Mouse (Mus musculus): ENCODE measurements around the gene Slc9a1. TPM values are rescaled to one million over a fixed set of nuclear protein-coding genes. Genes with fewer than 3 reads are reported as not detected.

Slc9a1 gene
- polyA plus RNA-seq, 1 experiment from 2014 or later = 5.6 TPM

- no peaks in the 10 kb centered on the region for H3K9me3 ChIP-seq (replicated peaks)
- no peak for ATAC-seq
- no peak overlapping the region for H3K9ac ChIP-seq
- H3K27ac ChIP-seq = no peak overlapping the region
- H3K27me3 ChIP-seq = no peaks in the 10 kb centered on the region
- 87% methylated on average over 5 of the region's 5 CpGs for WGBS
- peaks cover 17% of the 10 kb centered on the region for H3K36me3 ChIP-seq (ENCODE audit: poor library complexity, severe bottlenecking)
- H3K4me3 ChIP-seq = no peak overlapping the region
- no peak overlapping the region for H3K4me2 ChIP-seq
- H3K4me1 ChIP-seq = no peaks in the 10 kb centered on the region
Measured at GRCm38 (mm10) chr4:133426141-133426540, 56.6 kb downstream of the Slc9a1 start.

GRCm38 (mm10) chr4:133431508-133431907, 62.0 kb downstream of the Slc9a1 start:
- WGBS = 51% methylated on average over 6 of the region's 6 CpGs
- no peak for ATAC-seq

DNA sequence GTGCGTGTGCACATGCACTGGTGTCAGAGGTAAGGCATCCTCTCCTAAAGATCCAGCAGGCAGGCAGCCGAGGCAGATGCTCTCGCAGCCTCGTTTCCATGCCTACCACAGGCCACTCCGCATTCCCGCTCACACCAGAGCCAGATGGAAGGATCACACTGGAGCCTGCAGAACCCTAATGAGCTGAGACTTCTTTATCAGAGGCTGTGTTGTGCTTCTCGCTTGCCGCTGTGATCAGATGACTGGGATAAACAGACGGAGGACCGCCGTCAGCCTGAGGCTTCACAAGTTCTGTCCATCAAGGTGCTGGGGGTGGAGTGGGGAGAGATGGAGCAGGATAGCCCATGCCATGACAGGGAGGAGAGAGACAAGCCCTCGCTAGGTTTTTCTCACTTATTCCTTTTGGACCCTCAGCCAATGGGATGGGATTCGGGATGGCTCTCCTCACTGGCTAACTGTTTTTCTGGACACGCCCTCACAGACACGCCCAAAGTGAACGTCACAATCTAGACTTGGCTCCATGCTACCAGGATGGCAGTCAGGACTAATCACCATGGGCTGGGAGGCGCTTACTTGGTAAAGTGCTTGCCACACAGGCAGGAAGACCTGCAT, 63.2 kb downstream of the Slc9a1 start:
- WGBS = 25% methylated on average over 17 of the region's 17 CpGs
- Histone ChIP-seq H3K36me3 (ENCODE audit: poor library complexity, severe bottlenecking) (no peaks in the 10 kb centered on the region), H3K9ac (no peak overlapping the region), H3K4me1 (peaks cover 14% of the 10 kb centered on the region), H3K4me3 (no peak overlapping the region), H3K27ac (peak overlapping the region; percentile 85), H3K27me3 (no peaks in the 10 kb centered on the region), H3K4me2 (peak overlapping the region; percentile 41), H3K9me3 (replicated peaks) (no peaks in the 10 kb centered on the region)
- ATAC-seq = peak; percentile 89

More at GRCm38 (mm10) chr4:133431508-133431907, 62.0 kb downstream of the Slc9a1 start:
- H3K9ac ChIP-seq = no peak overlapping the region
- no peak overlapping the region for H3K4me3 ChIP-seq
- no peaks in the 10 kb centered on the region for H3K9me3 ChIP-seq (replicated peaks)
- H3K4me1 ChIP-seq = peaks cover 14% of the 10 kb centered on the region
- no peak overlapping the region for H3K27ac ChIP-seq
- no peak overlapping the region for H3K4me2 ChIP-seq
- H3K36me3 ChIP-seq (ENCODE audit: poor library complexity, severe bottlenecking) = no peaks in the 10 kb centered on the region
- no peaks in the 10 kb centered on the region for H3K27me3 ChIP-seq

- Histone ChIP-seq H3K4me3 (no peak overlapping the region), H3K9ac (no peak overlapping the region), H3K4me1 (peaks cover 30% of the 10 kb centered on the region), H3K9me3 (replicated peaks) (no peaks in the 10 kb centered on the region), H3K27ac (no peak overlapping the region), H3K36me3 (ENCODE audit: poor library complexity, severe bottlenecking) (no peaks in the 10 kb centered on the region), H3K4me2 (no peak overlapping the region), H3K27me3 (no peaks in the 10 kb centered on the region)
- ATAC-seq = no peak
- 94% methylated on average over 11 of the region's 11 CpGs for WGBS
Measured at GRCm38 (mm10) chr4:133435921-133436320, 66.4 kb downstream of the Slc9a1 start.

DNA sequence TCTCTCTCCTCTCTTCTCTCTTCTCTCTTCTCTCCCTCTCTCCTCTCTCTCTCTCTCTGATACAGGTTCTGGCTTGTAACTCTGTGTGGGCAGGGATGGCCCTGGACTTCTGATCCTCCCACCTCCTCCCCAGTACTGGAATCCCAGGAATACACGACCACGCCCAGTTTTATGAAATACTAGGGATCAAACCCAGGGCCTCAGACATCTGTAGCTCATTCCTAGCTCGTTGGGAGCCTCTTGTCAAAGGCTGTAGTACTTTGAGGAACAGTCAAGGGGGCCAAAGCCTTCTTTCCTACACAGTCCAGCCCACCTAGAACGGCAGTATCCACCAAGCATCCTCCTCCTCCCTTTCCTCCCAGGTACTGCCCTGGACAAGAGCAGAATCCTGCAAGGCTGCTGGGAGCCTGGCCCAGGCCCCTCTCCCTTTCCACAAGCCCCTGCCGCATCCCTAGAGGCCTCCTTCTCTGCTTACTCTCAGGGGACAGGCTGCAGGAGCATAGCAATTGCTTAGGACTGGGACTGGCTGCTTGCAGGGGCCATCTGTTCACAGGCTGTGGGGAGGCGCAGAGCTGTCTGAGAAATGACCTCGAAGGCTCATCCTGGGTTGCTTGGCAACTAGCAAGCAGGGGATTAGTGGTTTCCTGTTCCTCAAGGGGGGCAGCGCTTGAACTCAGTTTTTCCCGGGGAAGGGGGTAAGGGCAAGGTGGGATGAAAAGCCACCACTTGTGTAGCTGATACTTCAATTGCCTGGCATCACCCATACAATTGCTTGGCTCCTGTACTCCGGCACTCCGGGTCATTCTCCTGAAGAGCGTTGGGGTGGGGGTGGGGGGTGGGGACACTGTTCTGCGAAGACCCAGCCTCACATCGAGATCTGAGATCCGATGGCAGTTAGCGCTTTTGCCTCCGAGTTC, 70.2 kb downstream of the Slc9a1 start:
- no peaks in the 10 kb centered on the region for H3K27me3 ChIP-seq
- peak overlapping the region; percentile 52 for H3K4me2 ChIP-seq
- H3K36me3 ChIP-seq (ENCODE audit: poor library complexity, severe bottlenecking) = no peaks in the 10 kb centered on the region
- ATAC-seq = peak; percentile 92
- H3K9ac ChIP-seq = peak overlapping the region; percentile 41
- H3K27ac ChIP-seq = peak overlapping the region; percentile 90
- H3K9me3 ChIP-seq (replicated peaks) = no peaks in the 10 kb centered on the region
- H3K4me3 ChIP-seq = no peak overlapping the region
- H3K4me1 ChIP-seq = peaks cover 27% of the 10 kb centered on the region
- 9% methylated on average over 17 of the region's 17 CpGs for WGBS

DNA sequence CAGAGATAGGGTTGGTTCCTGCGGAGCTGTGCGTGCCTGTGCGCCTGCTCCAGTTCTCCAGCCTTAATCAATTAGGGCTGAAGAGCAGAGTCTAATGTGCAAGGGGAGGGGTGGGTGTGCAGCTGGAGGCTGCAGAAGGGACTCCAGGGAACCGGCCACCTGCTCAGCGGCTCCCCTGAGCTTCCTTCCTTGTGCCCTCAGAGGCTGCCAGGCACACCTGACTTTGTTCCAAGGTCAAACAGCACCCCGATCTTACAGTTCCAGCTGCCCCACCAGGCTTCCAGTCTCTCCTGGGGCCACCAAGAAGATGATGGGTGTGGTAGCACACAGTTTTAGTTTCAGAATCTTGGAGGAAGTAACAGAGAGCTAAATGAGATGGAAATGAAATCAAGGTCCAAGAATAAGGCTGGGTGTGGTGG, 70.9 kb downstream of the Slc9a1 start:
- Histone ChIP-seq H3K27me3 (no peaks in the 10 kb centered on the region), H3K4me2 (peak overlapping the region; percentile 52), H3K9ac (0 out of 2 replicates have a peak overlapping the region, but pooled peaks have one; percentile 41), H3K27ac (peak overlapping the region; percentile 90), H3K4me3 (no peak overlapping the region), H3K9me3 (replicated peaks) (no peaks in the 10 kb centered on the region), H3K4me1 (peaks cover 27% of the 10 kb centered on the region), H3K36me3 (ENCODE audit: poor library complexity, severe bottlenecking) (no peaks in the 10 kb centered on the region)
- WGBS = 2% methylated on average over 6 of the region's 6 CpGs
- ATAC-seq = peak; percentile 79

- H3K36me3 ChIP-seq (ENCODE audit: poor library complexity, severe bottlenecking) = no peaks in the 10 kb centered on the region
- WGBS = 43% methylated on average over 3 of the region's 3 CpGs
- H3K4me3 ChIP-seq = no peak overlapping the region
- peaks cover 27% of the 10 kb centered on the region for H3K4me1 ChIP-seq
- no peaks in the 10 kb centered on the region for H3K9me3 ChIP-seq (replicated peaks)
- H3K9ac ChIP-seq = no peak overlapping the region
- H3K27ac ChIP-seq = no peak overlapping the region
- no peaks in the 10 kb centered on the region for H3K27me3 ChIP-seq
- no peak overlapping the region for H3K4me2 ChIP-seq
- ATAC-seq = no peak
Measured at GRCm38 (mm10) chr4:133442194-133442593, 72.7 kb downstream of the Slc9a1 start.

GRCm38 (mm10) chr4:133443085-133443484, 73.6 kb downstream of the Slc9a1 start:
- ATAC-seq = no peak
- peaks cover 27% of the 10 kb centered on the region for H3K4me1 ChIP-seq
- H3K27me3 ChIP-seq = no peaks in the 10 kb centered on the region
- H3K9ac ChIP-seq = no peak overlapping the region
- H3K9me3 ChIP-seq (replicated peaks) = no peaks in the 10 kb centered on the region
- H3K36me3 ChIP-seq (ENCODE audit: poor library complexity, severe bottlenecking) = no peaks in the 10 kb centered on the region
- no peak overlapping the region for H3K4me3 ChIP-seq
- 39% methylated on average over 5 of the region's 5 CpGs for WGBS
- no peak overlapping the region for H3K27ac ChIP-seq
- no peak overlapping the region for H3K4me2 ChIP-seq

- H3K9me3 ChIP-seq (replicated peaks) = no peaks in the 10 kb centered on the region
- no peak overlapping the region for H3K27ac ChIP-seq
- H3K9ac ChIP-seq = no peak overlapping the region
- H3K27me3 ChIP-seq = no peaks in the 10 kb centered on the region
- H3K4me2 ChIP-seq = no peak overlapping the region
- H3K4me1 ChIP-seq = peaks cover 15% of the 10 kb centered on the region
- no peaks in the 10 kb centered on the region for H3K36me3 ChIP-seq (ENCODE audit: poor library complexity, severe bottlenecking)
- WGBS = 91% methylated on average over 5 of the region's 5 CpGs
- no peak overlapping the region for H3K4me3 ChIP-seq
- no peak for ATAC-seq
Measured at GRCm38 (mm10) chr4:133445727-133446126, 76.2 kb downstream of the Slc9a1 start.

DNA sequence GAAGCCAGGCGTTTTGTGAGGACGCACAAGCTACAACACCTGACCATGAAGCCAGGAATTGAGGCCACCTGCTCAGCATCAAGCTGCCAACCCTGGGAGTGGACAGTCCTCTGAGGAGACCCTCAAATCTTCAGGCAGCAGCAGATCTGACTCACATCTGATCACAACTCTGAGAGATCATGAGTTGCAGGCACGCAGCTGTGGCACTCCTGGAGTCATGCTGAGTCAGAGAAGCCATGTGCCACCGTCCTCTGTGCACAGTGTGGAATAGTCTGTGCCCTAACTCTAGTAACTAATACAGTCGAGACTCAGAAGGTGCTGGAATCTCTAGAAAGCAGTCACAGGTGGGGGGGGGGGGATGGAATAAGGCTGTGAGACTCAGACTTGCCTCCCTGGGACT, 77.9 kb downstream of the Slc9a1 start:
- Histone ChIP-seq H3K9me3 (replicated peaks) (no peaks in the 10 kb centered on the region), H3K4me3 (no peak overlapping the region), H3K36me3 (ENCODE audit: poor library complexity, severe bottlenecking) (no peaks in the 10 kb centered on the region), H3K4me2 (no peak overlapping the region), H3K9ac (no peak overlapping the region), H3K4me1 (peaks cover 12% of the 10 kb centered on the region; the same call in 1 of the 2 replicates), H3K27me3 (no peaks in the 10 kb centered on the region), H3K27ac (no peak overlapping the region)
- ATAC-seq = no peak
- WGBS = 58% methylated on average over 5 of the region's 5 CpGs

GRCm38 (mm10) chr4:133447967-133448366, 78.5 kb downstream of the Slc9a1 start:
- Histone ChIP-seq H3K4me3 (no peak overlapping the region), H3K4me2 (no peak overlapping the region), H3K4me1 (peaks cover 7% of the 10 kb centered on the region; the same call in 1 of the 2 replicates), H3K9ac (no peak overlapping the region), H3K9me3 (replicated peaks) (no peaks in the 10 kb centered on the region), H3K27ac (no peak overlapping the region), H3K27me3 (no peaks in the 10 kb centered on the region), H3K36me3 (ENCODE audit: poor library complexity, severe bottlenecking) (no peaks in the 10 kb centered on the region)
- ATAC-seq = no peak
- 73% methylated on average over 11 of the region's 11 CpGs for WGBS

DNA sequence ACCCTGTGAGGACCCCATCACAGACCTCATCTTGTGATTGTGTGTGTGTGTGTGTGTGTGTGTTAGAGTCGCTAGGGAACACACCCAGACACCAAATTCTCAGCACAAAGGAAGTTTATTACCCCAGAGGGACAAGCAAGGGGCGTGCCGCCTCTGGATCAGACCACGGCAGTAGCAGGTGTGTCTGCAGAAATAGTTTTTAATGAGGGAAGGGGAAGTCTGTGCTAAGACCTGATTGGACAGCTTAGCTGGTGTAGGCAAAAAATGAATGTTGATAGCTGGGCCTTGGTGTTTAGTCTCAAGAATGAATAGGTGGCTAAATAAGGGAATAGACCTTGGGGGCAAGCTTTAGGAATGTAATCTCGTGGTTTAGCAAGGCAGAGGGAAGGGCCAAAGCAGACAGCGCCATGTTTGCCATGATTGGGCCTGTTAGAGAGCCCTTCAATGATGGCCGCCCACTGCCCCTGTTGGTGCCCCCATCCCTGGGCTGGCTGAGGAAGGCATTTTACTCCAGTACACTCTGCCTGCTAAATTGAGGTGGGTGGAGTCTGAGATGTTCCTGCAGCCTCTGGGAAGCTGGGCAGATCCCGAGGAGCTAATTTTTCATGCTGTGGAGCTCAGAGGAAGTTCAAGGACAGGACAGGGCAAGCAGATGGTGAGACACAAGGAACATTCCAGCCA, 79.3 kb downstream of the Slc9a1 start:
- no peaks in the 10 kb centered on the region for H3K27me3 ChIP-seq
- no peaks in the 10 kb centered on the region for H3K9me3 ChIP-seq (replicated peaks)
- H3K36me3 ChIP-seq (ENCODE audit: poor library complexity, severe bottlenecking) = no peaks in the 10 kb centered on the region
- H3K9ac ChIP-seq = no peak overlapping the region
- no peak overlapping the region for H3K27ac ChIP-seq
- 0 out of 2 replicates have a peak, but pooled peaks cover 3% of the 10 kb centered on the region for H3K4me1 ChIP-seq
- ATAC-seq = no peak
- no peak overlapping the region for H3K4me2 ChIP-seq
- WGBS = 75% methylated on average over 8 of the region's 8 CpGs
- H3K4me3 ChIP-seq = no peak overlapping the region
